Mouse (Mus musculus): Measurements from ENCODE around the gene Syt16. TPM values are rescaled to one million over a fixed set of nuclear protein-coding genes. Genes with fewer than 3 reads are reported as not detected.

Syt16 gene
- polyA plus RNA-seq, 1 experiment: 0.02 TPM

GRCm38 (mm10) chr12:74316989-74317759 is 319.7 kb downstream of the Syt16 start:
- Histone ChIP-seq H3K27me3 (replicated peaks; ENCODE audit: control insufficient read depth, insufficient read depth, low read length) (no peaks in the 10 kb centered on the region), H3K27ac (ENCODE audit: insufficient read depth, low read depth, low read length) (no peak overlapping the region), H3K36me3 (ENCODE audit: control insufficient read depth, insufficient read depth, low read length) (no peaks in the 10 kb centered on the region), H3K4me3 (ENCODE audit: insufficient read depth, low read depth, low read length) (peak overlapping the region; percentile 40), H3K4me1 (ENCODE audit: control insufficient read depth, insufficient read depth, low read length) (no peaks in the 10 kb centered on the region)
- DNase-seq: peak; percentile 76
- TF ChIP-seq CTCF (conservative IDR thresholded peaks at IDR 0.05; ENCODE audit: insufficient read depth, insufficient read length, low read depth, low read length) (peak; percentile 77), POLR2A (IDR thresholded peaks at IDR 0.05; ENCODE audit: low read depth, low read length) (no peak)
- 7% methylated on average over 15 of the region's 15 CpGs for WGBS

- Histone ChIP-seq H3K27ac (ENCODE audit: insufficient read depth, low read depth, low read length) (no peak overlapping the region), H3K27me3 (replicated peaks; ENCODE audit: control insufficient read depth, insufficient read depth, low read length) (no peaks in the 10 kb centered on the region), H3K36me3 (ENCODE audit: control insufficient read depth, insufficient read depth, low read length) (no peaks in the 10 kb centered on the region), H3K4me3 (ENCODE audit: insufficient read depth, low read depth, low read length) (no peak overlapping the region), H3K4me1 (ENCODE audit: control insufficient read depth, insufficient read depth, low read length) (no peaks in the 10 kb centered on the region)
- 7% methylated on average over 10 of the region's 10 CpGs for WGBS
- no peak for TF ChIP-seq POLR2A (IDR thresholded peaks at IDR 0.05; ENCODE audit: low read depth, low read length)
- peak; percentile 89 for TF ChIP-seq CTCF (conservative IDR thresholded peaks at IDR 0.05; ENCODE audit: insufficient read depth, insufficient read length, low read depth, low read length)
- peak; percentile 55 for DNase-seq
Observed at GRCm38 (mm10) chr12:74320318-74320717, 322.9 kb downstream of the Syt16 start.

GRCm38 (mm10) chr12:74321981-74322380 is 324.5 kb downstream of the Syt16 start:
- TF ChIP-seq POLR2A (IDR thresholded peaks at IDR 0.05; ENCODE audit: low read depth, low read length) (no peak), CTCF (conservative IDR thresholded peaks at IDR 0.05; ENCODE audit: insufficient read depth, insufficient read length, low read depth, low read length) (no peak)
- no peaks in the 10 kb centered on the region for H3K4me1 ChIP-seq (ENCODE audit: control insufficient read depth, insufficient read depth, low read length)
- WGBS: 80% methylated on average over 5 of the region's 5 CpGs
- H3K4me3 ChIP-seq (ENCODE audit: insufficient read depth, low read depth, low read length): no peak overlapping the region
- no peaks in the 10 kb centered on the region for H3K36me3 ChIP-seq (ENCODE audit: control insufficient read depth, insufficient read depth, low read length)
- no peaks in the 10 kb centered on the region for H3K27me3 ChIP-seq (replicated peaks; ENCODE audit: control insufficient read depth, insufficient read depth, low read length)
- no peak for DNase-seq
- no peak overlapping the region for H3K27ac ChIP-seq (ENCODE audit: insufficient read depth, low read depth, low read length)

Other genes with a start within 250 kb of the Syt16 start
- gene Hif1a, start 96.3 kb upstream of the Syt16 start, polyA plus RNA-seq (2012; rRNA removed): 18.6 and 20.6 TPM in 2 replicates
- not detected in 2 replicates for gene Gm49321, start 60.0 kb upstream of the Syt16 start, polyA plus RNA-seq (2012; rRNA removed)
- 8.2 and 9.2 TPM in 2 replicates for gene Snapc1, start 33.2 kb upstream of the Syt16 start, polyA plus RNA-seq (2012; rRNA removed)

Data from kidney, adult 2 months (tissue).